Mouse (Mus musculus) heart, adult 2 months (tissue): ENCODE data around the gene Nhsl2. TPM values are rescaled to one million over a fixed set of nuclear protein-coding genes. Genes with fewer than 3 reads are reported as not detected.
A peak's percentile ranks its signal among the peaks of the same experiment; 100 is the strongest.

ENCODE experiments used
- DNase-seq, 2 experiments: peaks; one replicate each; pipeline ENCODE4 v3.0.0; 2021
- H3K27ac ChIP-seq: fragments of 200-600 bp; 2 replicates; pipeline ENCODE4 v1.8.1; 2022
- H3K27me3 ChIP-seq: fragments of 200-500 bp; 2 replicates; pipeline ENCODE4 v1.6.1; 2012; ENCODE audit warnings: mild to moderate bottlenecking, low read length, inconsistent platforms, mixed read lengths; ENCODE audit not compliant: control insufficient read depth, insufficient read depth
- H3K36me3 ChIP-seq: fragments of 200-500 bp; 2 replicates; pipeline ENCODE4 v1.6.1; 2012; ENCODE audit warnings: low read length, inconsistent platforms; ENCODE audit not compliant: control insufficient read depth, insufficient read depth
- H3K4me1 ChIP-seq: fragments of 200-500 bp; 2 replicates; pipeline ENCODE4 v1.6.1; 2011; ENCODE audit warnings: low read length; ENCODE audit not compliant: control insufficient read depth, insufficient read depth
- H3K4me3 ChIP-seq: fragments of 200-600 bp; 2 replicates; pipeline ENCODE4 v1.8.1; 2022
- H3K79me2 ChIP-seq: fragments of 200-500 bp; replicated peaks from 2 replicates; pipeline ENCODE4 v1.6.1; 2012; ENCODE audit warnings: mild to moderate bottlenecking, inconsistent platforms, low read length, moderate library complexity, mixed read lengths; ENCODE audit not compliant: control insufficient read depth, insufficient read depth
- H3K9ac ChIP-seq: fragments of 200-500 bp; 2 replicates; pipeline ENCODE4 v1.6.1; 2012; ENCODE audit warnings: low read depth, mild to moderate bottlenecking, control low read depth, inconsistent platforms, low read length, mixed read lengths
- CTCF ChIP-seq: fragments of 200-600 bp; IDR thresholded peaks from 2 replicates; pipeline ENCODE4 v1.8.1; 2022; ENCODE audit warnings: antibody characterized with exemption, mild to moderate bottlenecking, moderate library complexity
- EP300 ChIP-seq: fragments of 200-500 bp; IDR thresholded peaks from 2 replicates; pipeline ENCODE4 v1.6.1; 2011; ENCODE audit warnings: low read depth, low read length, control low read depth; ENCODE audit not compliant: insufficient read depth
- POLR2A ChIP-seq: fragments of 200-500 bp; IDR thresholded peaks from 2 replicates; pipeline ENCODE4 v1.6.1; 2011; ENCODE audit warnings: mild to moderate bottlenecking, low read depth, low read length, control low read depth; ENCODE audit not compliant: insufficient read depth
- WGBS: fragments of 180-500 bp; shearing (Covaris S2); methylation state at CpG from one replicate; pipeline ENCODE4 v1.1.7; 2018; 5-methylcytosine and 5-hydroxymethylcytosine counted together
- intact Hi-C: fragments of 180-260 bp; cut with DNase I; formaldehyde crosslinking; loops from one replicate; pipeline ENCODE4 v1.15.1; 2025
- polyA plus RNA-seq: library from polyadenylated mRNA; depleted of rRNA; stranded (reverse); fragments of >200 nt; gene quantifications from 2 replicates; pipeline ENCODE4 v1.2.3, GENCODE M21; 2012
- total RNA-seq, 2 experiments: library from RNA; stranded (reverse); gene quantifications; 2 replicates each; pipeline ENCODE4 v1.2.3; 2021

The Nhsl2 gene
- total and polyA plus RNA-seq, 3 experiments: 1.4 to 4.2 (median 3.6) TPM

DNA sequence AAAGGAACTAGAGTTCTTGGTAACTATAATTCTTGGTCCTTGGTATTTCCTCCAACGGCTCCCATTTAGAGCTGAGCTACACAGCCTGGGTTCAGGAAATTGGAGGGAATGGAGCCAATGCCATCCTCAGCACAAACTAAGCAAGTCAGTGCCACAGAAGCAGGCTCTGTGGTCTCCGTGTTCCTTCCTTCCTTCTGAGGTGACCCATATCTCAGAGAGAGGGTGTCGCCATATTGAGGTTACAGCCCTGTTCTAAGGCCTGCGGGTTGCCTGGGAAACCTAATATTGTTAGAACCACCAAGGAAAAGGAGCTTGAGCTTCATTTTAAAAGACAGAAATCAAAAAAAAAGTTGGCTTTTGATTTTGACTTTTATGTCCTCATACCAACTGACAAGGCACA, 193.2 kb downstream of the Nhsl2 start:
- H3K36me3 ChIP-seq: no peaks in the 10 kb centered on the region
- no peaks in the 10 kb centered on the region for H3K27me3 ChIP-seq
- H3K4me3 ChIP-seq: no peak overlapping the region
- no peak for DNase-seq
- 72% methylated on average over 4 of the region's 4 CpGs for WGBS
- H3K4me1 ChIP-seq: peaks cover 2% of the 10 kb centered on the region
- TF ChIP-seq POLR2A (no peak), EP300 (no peak), CTCF (no peak)
- intact Hi-C loops: no loop called here
- H3K79me2 ChIP-seq: no peaks in the 10 kb centered on the region
- no peak overlapping the region for H3K9ac ChIP-seq
- no peak overlapping the region for H3K27ac ChIP-seq

DNA sequence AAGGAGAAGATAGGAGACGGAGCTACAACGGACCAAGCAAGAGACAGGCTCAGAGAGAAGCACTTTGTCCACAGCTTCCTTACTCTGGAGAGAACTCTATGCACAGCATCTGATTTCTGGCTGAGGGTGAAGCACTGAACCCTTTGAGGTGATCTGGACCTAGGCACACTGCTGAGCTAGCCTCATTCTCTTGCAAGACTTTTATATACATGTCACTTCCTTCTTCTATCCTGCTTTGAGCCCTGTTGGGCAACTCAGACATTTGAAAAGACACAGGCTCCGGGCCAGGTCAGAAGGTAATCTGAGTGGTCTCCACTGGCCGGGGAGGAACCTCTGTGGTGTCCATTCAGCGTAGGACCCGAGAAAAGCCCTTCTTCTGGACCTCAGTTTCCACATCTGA, 201.4 kb downstream of the Nhsl2 start:
- intact Hi-C loops: no loop called here
- 67% methylated on average over 6 of the region's 6 CpGs for WGBS
- Histone ChIP-seq H3K27me3 (no peaks in the 10 kb centered on the region), H3K4me1 (no peaks in the 10 kb centered on the region), H3K9ac (no peak overlapping the region), H3K79me2 (no peaks in the 10 kb centered on the region), H3K36me3 (no peaks in the 10 kb centered on the region), H3K27ac (no peak overlapping the region), H3K4me3 (no peak overlapping the region)
- peak in 1 of 2 experiments; percentile 11 for DNase-seq
- TF ChIP-seq EP300 (no peak), POLR2A (no peak), CTCF (no peak)

DNA sequence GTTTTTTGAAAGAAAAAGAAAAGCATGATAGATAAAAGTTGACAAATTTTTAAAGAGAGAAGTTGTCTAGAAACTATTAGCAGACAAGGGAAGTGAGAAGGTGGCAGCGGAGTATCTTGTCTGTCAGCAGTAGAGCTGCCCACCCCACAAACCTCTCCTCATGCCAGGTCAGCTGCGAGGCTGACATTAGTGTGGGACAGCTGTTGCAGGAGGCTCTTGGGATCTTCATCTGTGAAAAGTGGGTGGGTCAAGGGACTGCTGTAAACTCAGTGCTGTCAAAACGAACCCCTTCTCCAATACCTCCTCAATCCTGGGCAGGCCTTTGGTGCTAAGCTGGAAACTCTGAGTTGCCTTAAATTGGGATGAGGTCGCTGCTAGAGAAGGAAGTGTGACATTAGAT, 202.0 kb downstream of the Nhsl2 start:
- Histone ChIP-seq H3K27ac (no peak overlapping the region), H3K27me3 (no peaks in the 10 kb centered on the region), H3K4me1 (no peaks in the 10 kb centered on the region), H3K4me3 (no peak overlapping the region), H3K79me2 (no peaks in the 10 kb centered on the region), H3K36me3 (no peaks in the 10 kb centered on the region), H3K9ac (no peak overlapping the region)
- DNase-seq: peak in 1 of 2 experiments; percentile 13
- 68% methylated on average over 4 of the region's 4 CpGs for WGBS
- intact Hi-C loops: no loop called here
- no peak for TF ChIP-seq POLR2A
- no peak for TF ChIP-seq CTCF
- TF ChIP-seq EP300: no peak

DNA sequence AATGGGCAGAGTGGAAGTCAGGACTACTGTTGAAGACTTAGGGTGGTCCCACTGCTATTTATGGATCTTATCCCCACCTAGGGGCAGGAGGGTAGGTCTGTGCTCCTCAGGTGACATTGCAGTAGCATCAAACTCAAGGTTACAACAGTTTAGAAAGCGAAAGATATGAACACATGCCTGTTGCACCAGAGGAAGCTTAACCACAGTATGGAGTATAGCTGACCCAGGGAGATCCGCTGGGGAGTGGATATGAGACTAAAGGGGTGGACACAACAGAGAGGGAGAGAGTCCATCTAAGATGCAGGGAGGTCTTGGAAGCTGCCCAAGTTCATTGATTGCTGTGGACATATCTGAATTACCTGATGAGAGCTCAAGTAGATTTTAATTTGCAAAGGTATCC, 204.2 kb downstream of the Nhsl2 start:
- Histone ChIP-seq H3K4me3 (no peak overlapping the region), H3K4me1 (no peaks in the 10 kb centered on the region), H3K27me3 (no peaks in the 10 kb centered on the region), H3K79me2 (no peaks in the 10 kb centered on the region), H3K36me3 (no peaks in the 10 kb centered on the region), H3K9ac (no peak overlapping the region), H3K27ac (no peak overlapping the region)
- TF ChIP-seq EP300 (no peak), CTCF (no peak), POLR2A (no peak)
- intact Hi-C loops: no loop called here
- WGBS: 93% methylated on average over 2 of the region's 2 CpGs
- DNase-seq: no peak

DNA sequence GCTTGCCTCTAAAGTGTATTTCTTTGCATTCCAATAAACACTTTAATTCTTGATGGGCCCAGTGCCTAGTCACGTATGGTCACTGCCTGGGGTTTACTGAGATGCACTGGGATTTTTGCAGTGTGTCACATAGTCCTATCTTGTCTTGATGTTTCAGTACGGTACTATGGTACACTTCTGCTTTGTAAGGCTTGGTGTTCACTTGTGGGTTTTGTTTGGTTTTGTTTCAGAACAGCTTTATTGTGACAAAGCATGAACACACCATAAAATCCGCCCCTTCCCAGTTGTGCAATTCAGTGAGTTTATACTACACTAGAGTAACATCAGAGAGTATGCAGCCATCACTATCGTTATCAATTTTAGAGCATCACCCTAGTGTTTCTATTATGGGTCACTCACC, 204.8 kb downstream of the Nhsl2 start:
- H3K9ac ChIP-seq: no peak overlapping the region

DNA sequence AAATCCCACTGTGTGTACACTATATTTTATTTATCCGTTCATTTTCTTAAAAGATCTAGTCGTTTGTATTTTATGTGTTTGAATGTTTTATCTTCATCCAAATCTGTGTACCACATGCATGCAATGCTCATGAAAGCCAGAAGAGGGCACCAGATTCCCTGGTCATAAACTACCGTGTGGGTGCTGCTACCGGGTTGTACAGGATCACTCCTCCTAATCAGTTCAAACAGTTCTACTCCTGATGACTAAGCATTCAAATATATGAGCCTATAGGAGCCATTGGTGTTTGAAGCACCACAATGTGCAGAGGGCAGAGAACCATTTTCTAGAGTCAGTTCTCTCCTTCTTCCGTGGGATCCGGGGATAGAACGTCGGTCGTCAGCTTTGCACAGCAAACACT, 210.3 kb downstream of the Nhsl2 start:
- intact Hi-C loops: no loop called here
- Histone ChIP-seq H3K9ac (no peak overlapping the region), H3K4me1 (peaks cover 13% of the 10 kb centered on the region), H3K79me2 (no peaks in the 10 kb centered on the region), H3K27me3 (no peaks in the 10 kb centered on the region), H3K4me3 (no peak overlapping the region), H3K27ac (no peak overlapping the region; the same call in 1 of the 2 replicates), H3K36me3 (no peaks in the 10 kb centered on the region)
- TF ChIP-seq POLR2A (no peak), EP300 (no peak), CTCF (peak; percentile 67)
- peak in 1 of 2 experiments; percentile 13 for DNase-seq
- WGBS: 63% methylated on average over 9 of the region's 9 CpGs

More for the DNA sequence above, 204.8 kb downstream of the Nhsl2 start:
- Histone ChIP-seq H3K4me3 (no peak overlapping the region), H3K27ac (no peak overlapping the region), H3K27me3 (no peaks in the 10 kb centered on the region), H3K79me2 (no peaks in the 10 kb centered on the region), H3K4me1 (no peaks in the 10 kb centered on the region), H3K36me3 (no peaks in the 10 kb centered on the region)
- intact Hi-C loops: no loop called here
- TF ChIP-seq EP300 (no peak), POLR2A (no peak), CTCF (no peak)
- WGBS: 86% methylated on average over 4 of the region's 4 CpGs
- peak in 1 of 2 experiments; percentile 4 for DNase-seq
